ENCODE assay signal across 10 mouse cellular contexts in the genomic region with DNA sequence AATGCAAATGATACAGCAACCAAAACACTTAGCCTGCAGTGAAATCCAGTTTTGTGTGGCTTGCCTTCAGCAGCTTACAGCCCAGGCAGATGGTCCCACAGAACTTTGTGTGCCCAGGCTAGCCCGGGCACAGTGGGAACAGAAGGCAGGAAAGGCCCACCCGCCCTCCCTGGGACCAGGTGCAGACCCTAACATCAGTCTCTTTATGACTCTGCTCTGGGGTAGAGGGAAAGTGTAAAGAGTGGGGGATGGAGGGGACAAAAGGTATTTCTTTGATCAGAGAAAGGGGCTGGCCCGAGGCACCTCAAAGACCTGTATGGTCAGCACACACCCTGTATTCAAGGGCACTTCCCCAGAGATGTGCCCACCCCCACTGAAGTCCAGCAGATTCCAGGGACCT. TPM values are rescaled to one million over a fixed set of nuclear protein-coding genes. Genes with fewer than 3 reads are reported as not detected.
DNase-seq lines count a peak whose midpoint lies in the region; ATAC-seq and TF ChIP-seq lines count a peak whose summit lies in the region.
"Had no signal": no experiment of that assay in that cellular context is flagged by ENCODE, and none has a peak within 500 bp of the region (broad histone marks: within the 10 kb centered on the region; RNA-seq: fewer than 3 reads in every experiment).

No protein-coding gene starts in this region.

- 55% methylated on average over 3 of the region's 3 CpGs for WGBS in heart, embryonic 16.5 days
- WGBS in lung, embryonic 15.5 days = 34% methylated on average over 3 of the region's 3 CpGs
- WGBS in lung, adult 2 months = 47% methylated on average over 3 of the region's 3 CpGs
- 21% methylated on average over 3 of the region's 3 CpGs for WGBS in stomach, embryonic 14.5 days

- TF ChIP-seq POLR2A in lung, adult 2 months (IDR thresholded peaks at IDR 0.05; ENCODE audit: borderline replicate concordance, extremely low read depth, low read depth, low read length) = no peak
- no peak for TF ChIP-seq POLR2A in embryonic fibroblast, embryonic 13.5 days (IDR thresholded peaks at IDR 0.05; ENCODE audit: low read depth, low read length)

- H3K36me3 ChIP-seq in heart, embryonic 16.5 days (ENCODE audit: control insufficient read depth, insufficient read depth) = no peaks in the 10 kb centered on the region
- no peaks in the 10 kb centered on the region for H3K36me3 ChIP-seq in lung, embryonic 15.5 days
- no peaks in the 10 kb centered on the region; the same call in 1 of the 2 replicates for H3K36me3 ChIP-seq in stomach, embryonic 14.5 days (ENCODE audit: control insufficient read depth, insufficient read depth, low read length)

- H3K4me2 ChIP-seq in heart, embryonic 16.5 days (ENCODE audit: low read depth, low read length) = no peak overlapping the region
- peak overlapping the region; percentile 7 for H3K4me2 ChIP-seq in lung, embryonic 15.5 days
- H3K4me2 ChIP-seq in stomach, embryonic 14.5 days (replicated peaks; ENCODE audit: low read depth, low read length) = 0 out of 2 replicates have a peak overlapping the region, but pooled peaks have one; percentile 7

- TF ChIP-seq CTCF in lung, adult 2 months (IDR thresholded peaks at IDR 0.05; ENCODE audit: insufficient read depth, low read length) = no peak
- no peak for TF ChIP-seq CTCF in embryonic fibroblast, embryonic 13.5 days (IDR thresholded peaks at IDR 0.05; ENCODE audit: borderline replicate concordance, insufficient read depth, low read length)

- peak overlapping the region; percentile 16 for H3K27ac ChIP-seq in heart, embryonic 16.5 days (ENCODE audit: low read length)
- peak overlapping the region; percentile 91 for H3K27ac ChIP-seq in lung, embryonic 15.5 days
- H3K27ac ChIP-seq in embryonic fibroblast, embryonic 13.5 days (ENCODE audit: insufficient read depth, low read length) = peak overlapping the region; percentile 62
- H3K27ac ChIP-seq in stomach, embryonic 14.5 days (ENCODE audit: low read length) = peak overlapping the region; percentile 77
- H3K27ac ChIP-seq: liver, embryonic 14.5 days had no signal

- no peak for DNase-seq in heart, adult 9 months (ENCODE audit: low spot score in 2 of 2)
- no peak for DNase-seq in lung, adult 2 months
- no peak for DNase-seq in urinary bladder, postnatal 36 days (ENCODE audit: low spot score in 2 of 2)
- DNase-seq in ovary, postnatal 36 days (ENCODE audit: low spot score) = no peak
- DNase-seq: cerebellum, postnatal 25 days had no signal

- H3K4me1 ChIP-seq in heart, embryonic 16.5 days (ENCODE audit: control insufficient read depth, insufficient read depth, low read length) = peaks cover 41% of the 10 kb centered on the region
- H3K4me1 ChIP-seq in lung, embryonic 15.5 days = peaks cover 82% of the 10 kb centered on the region
- peaks cover 11% of the 10 kb centered on the region for H3K4me1 ChIP-seq in lung, adult 2 months (ENCODE audit: control insufficient read depth, insufficient read depth, low read length)
- peaks cover 31% of the 10 kb centered on the region for H3K4me1 ChIP-seq in embryonic fibroblast, embryonic 13.5 days (ENCODE audit: control insufficient read depth, insufficient read depth, low read length)
- H3K4me1 ChIP-seq in stomach, embryonic 14.5 days (ENCODE audit: control insufficient read depth, insufficient read depth, low read length) = peaks cover 54% of the 10 kb centered on the region

- no peaks in the 10 kb centered on the region for H3K27me3 ChIP-seq in heart, embryonic 16.5 days (ENCODE audit: control insufficient read depth, insufficient read depth, low read length)
- H3K27me3 ChIP-seq in lung, embryonic 15.5 days = no peaks in the 10 kb centered on the region
- H3K27me3 ChIP-seq in stomach, embryonic 14.5 days (ENCODE audit: control insufficient read depth, insufficient read depth, low read length) = no peaks in the 10 kb centered on the region

- ATAC-seq in heart, embryonic 16.5 days (replicated peaks; ENCODE audit: extremely low read depth, insufficient read depth, low FRiP score) = no peak
- ATAC-seq in lung, embryonic 15.5 days (ENCODE audit: borderline replicate concordance, extremely low read depth, low FRiP score, low TSS enrichment) = no peak
- no peak for ATAC-seq in stomach, embryonic 14.5 days (ENCODE audit: insufficient number of reproducible peaks, insufficient read depth, low FRiP score, low read depth)

- no peak overlapping the region for H3K9ac ChIP-seq in heart, embryonic 16.5 days (ENCODE audit: low read length)
- H3K9ac ChIP-seq in lung, embryonic 15.5 days = 0 out of 2 replicates have a peak overlapping the region, but pooled peaks have one; percentile 30
- H3K9ac ChIP-seq in stomach, embryonic 14.5 days (replicated peaks; ENCODE audit: low read depth, low read length) = no peak overlapping the region
- H3K9ac ChIP-seq: liver, embryonic 14.5 days had no signal

- H3K9me3 ChIP-seq in heart, embryonic 16.5 days (replicated peaks; ENCODE audit: control insufficient read depth, low read length) = no peaks in the 10 kb centered on the region
- no peaks in the 10 kb centered on the region for H3K9me3 ChIP-seq in lung, embryonic 15.5 days
- H3K9me3 ChIP-seq in stomach, embryonic 14.5 days (ENCODE audit: control insufficient read depth, low read depth, low read length) = no peaks in the 10 kb centered on the region

- no peak overlapping the region for H3K4me3 ChIP-seq in heart, embryonic 16.5 days (ENCODE audit: low read length)
- H3K4me3 ChIP-seq in lung, embryonic 15.5 days = no peak overlapping the region
- H3K4me3 ChIP-seq in lung, adult 2 months (replicated peaks; ENCODE audit: extremely low read depth, low read depth, low read length) = no peak overlapping the region
- no peak overlapping the region for H3K4me3 ChIP-seq in embryonic fibroblast, embryonic 13.5 days (ENCODE audit: insufficient read depth, low read length)
- H3K4me3 ChIP-seq in stomach, embryonic 14.5 days (ENCODE audit: low read depth, low read length) = no peak overlapping the region

RNA-seq across cellular contexts. Expression of gene Ptk7, which starts 16.1 kb away (rescaled TPM):
- 37.6 and 46.0 TPM in 2 replicates for polyA plus RNA-seq in heart, embryonic 16.5 days (2015; fragmentation: Nextera tagmentation; extraction: Ambion mirVana)
- 134 and 142 TPM in 2 replicates for polyA plus RNA-seq in lung, embryonic 15.5 days (2015; fragmentation: Nextera tagmentation; extraction: Ambion mirVana)
- polyA plus RNA-seq in lung, adult 2 months (2012; rRNA removed) = 52.6 and 57.3 TPM in 2 replicates
- polyA plus RNA-seq in embryonic fibroblast, embryonic 13.5 days (2011; ENCODE audit: insufficient read length, low read depth, missing spikeins) = 145 and 172 TPM in 2 replicates
- polyA plus RNA-seq in stomach, embryonic 14.5 days (2014; fragmentation: Nextera tagmentation; extraction: Ambion mirVana) = 37.6 and 45.2 TPM in 2 replicates

RNA-seq across cellular contexts. Expression of gene Klc4, which starts 32.6 kb away (rescaled TPM):
- polyA plus RNA-seq in heart, embryonic 16.5 days (2015; fragmentation: Nextera tagmentation; extraction: Ambion mirVana) = 25.7 and 29.0 TPM in 2 replicates
- 24.9 and 25.8 TPM in 2 replicates for polyA plus RNA-seq in lung, embryonic 15.5 days (2015; fragmentation: Nextera tagmentation; extraction: Ambion mirVana)
- polyA plus RNA-seq in lung, adult 2 months (2012; rRNA removed) = 22.6 and 24.1 TPM in 2 replicates
- polyA plus RNA-seq in embryonic fibroblast, embryonic 13.5 days (2011; ENCODE audit: insufficient read length, low read depth, missing spikeins) = 6.5 and 7.2 TPM in 2 replicates
- polyA plus RNA-seq in stomach, embryonic 14.5 days (2014; fragmentation: Nextera tagmentation; extraction: Ambion mirVana) = 31.0 and 32.3 TPM in 2 replicates

RNA-seq across cellular contexts. Expression of gene Mrpl2, which starts 32.8 kb away (rescaled TPM):
- 117 and 119 TPM in 2 replicates for polyA plus RNA-seq in heart, embryonic 16.5 days (2015; fragmentation: Nextera tagmentation; extraction: Ambion mirVana)
- 106 TPM in 2 replicates for polyA plus RNA-seq in lung, embryonic 15.5 days (2015; fragmentation: Nextera tagmentation; extraction: Ambion mirVana)
- polyA plus RNA-seq in lung, adult 2 months (2012; rRNA removed) = 52.1 and 61.5 TPM in 2 replicates
- 33.5 and 45.2 TPM in 2 replicates for polyA plus RNA-seq in embryonic fibroblast, embryonic 13.5 days (2011; ENCODE audit: insufficient read length, low read depth, missing spikeins)
- polyA plus RNA-seq in stomach, embryonic 14.5 days (2014; fragmentation: Nextera tagmentation; extraction: Ambion mirVana) = 99.2 and 104 TPM in 2 replicates

RNA-seq across cellular contexts. Expression of gene Cul7, which starts 36.9 kb away (rescaled TPM):
- polyA plus RNA-seq in heart, embryonic 16.5 days (2015; fragmentation: Nextera tagmentation; extraction: Ambion mirVana) = 39.8 and 46.0 TPM in 2 replicates
- 48.2 and 49.5 TPM in 2 replicates for polyA plus RNA-seq in lung, embryonic 15.5 days (2015; fragmentation: Nextera tagmentation; extraction: Ambion mirVana)
- 40.1 and 45.7 TPM in 2 replicates for polyA plus RNA-seq in lung, adult 2 months (2012; rRNA removed)
- 63.6 and 64.4 TPM in 2 replicates for polyA plus RNA-seq in embryonic fibroblast, embryonic 13.5 days (2011; ENCODE audit: insufficient read length, low read depth, missing spikeins)
- polyA plus RNA-seq in stomach, embryonic 14.5 days (2014; fragmentation: Nextera tagmentation; extraction: Ambion mirVana) = 45.9 and 47.2 TPM in 2 replicates

RNA-seq across cellular contexts. Expression of gene Srf, which starts 57.3 kb away (rescaled TPM):
- polyA plus RNA-seq in heart, embryonic 16.5 days (2015; fragmentation: Nextera tagmentation; extraction: Ambion mirVana) = 11.0 and 12.4 TPM in 2 replicates
- polyA plus RNA-seq in lung, embryonic 15.5 days (2015; fragmentation: Nextera tagmentation; extraction: Ambion mirVana) = 10.4 and 10.7 TPM in 2 replicates
- polyA plus RNA-seq in lung, adult 2 months (2012; rRNA removed) = 162 and 190 TPM in 2 replicates
- 50.9 and 61.2 TPM in 2 replicates for polyA plus RNA-seq in embryonic fibroblast, embryonic 13.5 days (2011; ENCODE audit: insufficient read length, low read depth, missing spikeins)
- polyA plus RNA-seq in stomach, embryonic 14.5 days (2014; fragmentation: Nextera tagmentation; extraction: Ambion mirVana) = 12.2 and 15.7 TPM in 2 replicates

Comparison
In these comparisons a context has a peak if more than half of its experiments do, and no peak if none do; other contexts are left out.
1. H3K27ac ChIP-seq: peak in every context shown above with its lines; median percentile 91 in lung, embryonic 15.5 days; 77 in stomach, embryonic 14.5 days; 62 in embryonic fibroblast, embryonic 13.5 days; 16 in heart, embryonic 16.5 days.